Mouse (Mus musculus) spleen, adult 2 months (tissue): ENCODE measurements around the gene Zfp276. TPM values are rescaled to one million over a fixed set of nuclear protein-coding genes. Genes with fewer than 3 reads are reported as not detected.

Source experiments
- DNase-seq, 2 experiments: peaks; one replicate each; pipeline versions ENCODE4 v3.0.0 to v3.0.0-alpha.2; 2012 to 2021; ENCODE audit warnings: low spot score in 2 of 2, low read depth in 1 of 2
- H3K27ac ChIP-seq: fragments of 200-500 bp; 2 replicates; pipeline ENCODE4 v1.5.1; 2012; ENCODE audit warnings: low read length, inconsistent platforms; ENCODE audit not compliant: insufficient read depth
- H3K27me3 ChIP-seq: fragments of 200-500 bp; 2 replicates; pipeline ENCODE4 v1.6.1; 2012; ENCODE audit warnings: mild to moderate bottlenecking, moderate library complexity, low read length, inconsistent platforms; ENCODE audit not compliant: control insufficient read depth, insufficient read depth
- H3K36me3 ChIP-seq: fragments of 200-500 bp; 2 replicates; pipeline ENCODE4 v1.6.1; 2012; ENCODE audit warnings: mild to moderate bottlenecking, low read length, inconsistent platforms; ENCODE audit not compliant: control insufficient read depth, insufficient read depth
- H3K4me1 ChIP-seq: fragments of 200-500 bp; 2 replicates; pipeline ENCODE4 v1.6.1; 2011; ENCODE audit warnings: inconsistent platforms; ENCODE audit not compliant: control insufficient read depth, insufficient read depth, insufficient read length
- H3K4me3 ChIP-seq: fragments of 200-500 bp; 2 replicates; pipeline ENCODE4 v1.5.1; 2011; ENCODE audit warnings: mild to moderate bottlenecking, inconsistent platforms; ENCODE audit not compliant: insufficient read depth, insufficient read length; ENCODE audit errors: extremely low read depth
- CTCF ChIP-seq: fragments of 200-500 bp; IDR thresholded peaks from 2 replicates; pipeline ENCODE4 v1.5.1; 2011; ENCODE audit warnings: mild to moderate bottlenecking, inconsistent platforms; ENCODE audit not compliant: insufficient read depth, insufficient read length, insufficient replicate concordance; ENCODE audit errors: extremely low read depth
- POLR2A ChIP-seq: fragments of 200-500 bp; IDR thresholded peaks from 2 replicates; pipeline ENCODE4 v1.6.1; 2011; ENCODE audit warnings: low read depth, low read length, inconsistent platforms
- whole genome bisulfite sequencing: fragments of 180-500 bp; shearing (Covaris S2); methylation state at CpG from one replicate; pipeline ENCODE4 v1.1.7; 2018; 5-methylcytosine and 5-hydroxymethylcytosine counted together
- polyA plus RNA-seq: library from polyadenylated mRNA; depleted of rRNA; stranded (reverse); fragments of >200 nt; gene quantifications from 2 replicates; pipeline ENCODE4 v1.2.3, GENCODE M21; 2012

Gene Zfp276
- polyA plus RNA-seq, 1 experiment: 32.6 TPM

DNA sequence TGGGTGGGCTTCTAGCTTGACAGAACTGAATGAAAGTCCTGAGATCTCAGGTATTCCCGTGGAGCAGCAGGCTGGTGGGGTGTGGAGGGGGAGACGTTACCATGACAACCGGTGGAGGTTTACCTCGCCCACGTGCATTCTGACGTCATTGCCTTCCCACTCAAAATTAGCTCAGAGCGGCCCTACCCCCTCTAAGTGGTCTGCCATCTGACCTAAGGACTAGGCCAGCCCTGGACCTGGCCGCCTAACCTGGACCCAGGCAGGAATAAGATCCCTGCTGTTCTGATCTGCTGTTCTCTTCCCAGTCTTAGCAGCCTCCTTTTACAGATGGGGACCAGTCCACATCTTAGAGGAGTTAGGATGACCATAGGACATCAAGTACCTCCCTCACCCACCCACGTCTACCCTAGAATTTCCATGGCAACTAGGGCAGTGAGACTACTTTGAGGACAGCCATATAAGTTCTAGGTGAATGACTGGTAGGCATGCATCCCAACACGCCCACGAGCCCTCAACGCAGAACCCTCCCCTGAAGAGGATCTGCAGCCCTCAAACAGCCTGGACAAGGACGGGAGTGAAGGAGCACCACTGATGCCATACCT lies 19.0 kb upstream of the Zfp276 start:
- no peaks in the 10 kb centered on the region for H3K36me3 ChIP-seq
- no peak overlapping the region for H3K27ac ChIP-seq
- DNase-seq: no peak
- peaks cover 7% of the 10 kb centered on the region for H3K4me1 ChIP-seq
- peak overlapping the region; percentile 98; the same call in 1 of the 2 replicates for H3K4me3 ChIP-seq
- TF ChIP-seq POLR2A (no peak), CTCF (no peak)
- no peaks in the 10 kb centered on the region for H3K27me3 ChIP-seq
- WGBS: 39% methylated on average over 13 of the region's 13 CpGs

DNA sequence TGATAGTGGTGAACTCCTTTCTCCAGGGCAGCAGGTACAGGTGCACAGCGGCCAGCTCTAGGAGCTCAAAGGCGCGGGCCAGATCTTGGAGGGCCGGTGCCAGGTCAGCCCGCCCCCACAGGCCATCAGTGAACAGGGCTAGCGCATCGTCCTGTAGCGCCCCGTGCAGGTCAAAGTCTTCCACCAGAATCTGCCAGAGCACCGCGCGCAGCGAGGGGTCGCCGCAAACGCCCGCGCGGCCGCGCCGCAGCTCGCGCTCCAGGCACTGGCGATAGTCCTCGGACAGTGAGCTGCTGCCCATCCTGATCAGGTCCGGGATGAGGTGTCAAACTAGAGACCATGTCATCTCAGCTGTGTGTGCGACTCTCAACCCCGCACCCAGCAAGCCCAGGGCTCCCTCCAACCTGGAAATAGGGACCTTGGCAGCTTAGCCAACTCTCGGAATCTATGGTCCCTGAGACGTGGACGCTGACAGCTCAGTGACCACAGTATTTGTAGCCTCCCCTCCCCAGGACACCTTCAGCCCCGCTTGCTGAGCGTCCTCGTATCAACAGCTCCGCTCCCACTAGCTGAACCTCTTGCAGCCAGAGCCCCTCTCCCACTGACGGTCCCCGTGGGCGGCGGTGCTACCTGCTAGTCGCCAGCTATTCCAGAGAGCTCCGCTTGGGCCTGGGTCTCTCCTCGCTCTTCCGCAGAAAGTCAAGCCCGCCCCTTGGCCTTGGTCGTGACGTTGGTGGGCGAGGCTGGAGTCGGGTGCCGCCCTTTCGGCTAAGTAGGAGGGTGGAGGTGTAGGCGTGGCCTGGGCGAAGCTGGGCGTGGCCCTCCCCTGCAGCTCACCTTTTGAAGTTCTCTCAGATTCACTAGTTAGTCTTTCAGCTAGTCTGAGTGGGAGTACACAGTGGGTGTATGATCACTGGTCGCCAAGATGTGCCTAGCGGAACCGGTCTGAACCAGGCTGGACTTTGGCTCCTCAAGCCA lies 18.2 kb upstream of the Zfp276 start, which contains the start of gene Spata2l:
Spata2l (minus strand) TSS at position 714 of the 978 bp plus-strand sequence.
- TF ChIP-seq CTCF (peak; percentile 9; the same call in 1 of the 2 replicates), POLR2A (peak; percentile 36; the same call in 1 of the 2 replicates)
- WGBS: 2% methylated on average over 57 of the region's 57 CpGs
- peak; percentile 72 to 87 for DNase-seq
- H3K27me3 ChIP-seq: no peaks in the 10 kb centered on the region
- H3K36me3 ChIP-seq: no peaks in the 10 kb centered on the region
- H3K4me3 ChIP-seq: peak within 1 kb of the TSS; percentile 98
- H3K4me1 ChIP-seq: peaks cover 7% of the 10 kb centered on the region
- H3K27ac ChIP-seq: no peak within 1 kb of the TSS

DNA sequence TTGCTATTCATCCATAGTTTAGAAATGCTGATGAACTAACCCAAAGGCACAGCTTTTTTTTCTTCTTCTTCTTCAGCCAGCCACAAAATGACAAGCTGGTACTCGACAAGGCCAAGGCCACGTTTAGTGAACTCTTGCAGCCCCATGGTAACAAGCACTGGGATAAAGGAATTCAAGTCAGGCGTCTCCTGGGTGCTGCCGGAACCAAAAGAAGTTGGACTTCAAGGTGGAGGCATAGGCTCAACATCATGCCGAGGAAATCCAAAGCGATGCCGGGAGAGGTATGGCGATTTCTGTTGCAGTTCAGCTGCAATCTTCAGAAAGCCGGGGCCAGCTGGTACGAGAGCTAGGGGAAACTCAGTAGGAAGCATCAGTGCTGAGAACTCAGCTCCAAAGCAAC lies 14.6 kb upstream of the Zfp276 start:
- peaks cover 7% of the 10 kb centered on the region for H3K4me1 ChIP-seq
- peaks cover 4% of the 10 kb centered on the region; the same call in 1 of the 2 replicates for H3K36me3 ChIP-seq
- no peaks in the 10 kb centered on the region for H3K27me3 ChIP-seq
- WGBS: 93% methylated on average over 10 of the region's 10 CpGs
- TF ChIP-seq CTCF (no peak), POLR2A (no peak)
- H3K4me3 ChIP-seq: no peak overlapping the region
- no peak for DNase-seq
- no peak overlapping the region for H3K27ac ChIP-seq

DNA sequence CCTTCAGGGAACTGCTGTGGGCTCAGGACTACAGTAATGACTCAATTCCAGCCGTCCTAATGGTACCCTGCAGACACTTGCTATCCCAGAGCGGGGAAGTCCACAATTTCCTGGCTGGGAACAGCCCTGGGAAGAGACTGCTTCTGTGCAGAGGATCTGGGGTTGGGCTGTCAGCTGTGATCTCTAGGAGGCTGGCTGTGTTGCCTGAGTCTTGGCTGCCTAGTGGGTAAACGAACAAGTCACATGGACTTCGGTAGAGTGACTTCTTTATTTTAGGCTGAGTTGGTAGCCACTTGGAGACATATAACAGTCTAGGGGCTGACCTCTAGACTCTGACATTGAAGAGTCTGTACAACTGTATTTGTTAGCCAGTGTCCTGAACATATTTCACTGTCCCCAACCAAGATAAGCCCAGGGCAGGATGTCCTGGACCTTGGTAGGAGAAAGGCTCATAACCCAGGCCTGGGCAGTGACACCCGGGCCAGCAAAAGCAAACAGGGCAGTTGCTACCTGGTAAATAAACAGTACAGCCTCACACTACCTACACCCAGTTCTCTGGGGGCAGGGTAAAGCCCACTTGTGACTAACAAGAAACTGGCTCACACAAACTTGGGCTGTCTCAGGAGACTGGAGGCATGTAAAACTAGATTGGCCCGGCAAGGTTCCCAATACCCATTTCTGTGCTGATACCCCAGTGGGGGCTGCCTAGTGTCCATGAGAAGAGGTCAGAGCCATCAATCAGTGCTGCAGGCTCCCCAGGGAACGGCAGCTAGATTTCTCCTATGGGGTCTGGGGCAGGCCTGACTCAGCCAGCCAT lies 11.7 kb upstream of the Zfp276 start:
- 88% methylated on average over 7 of the region's 7 CpGs for WGBS
- no peak overlapping the region for H3K4me3 ChIP-seq
- TF ChIP-seq CTCF: no peak
- TF ChIP-seq POLR2A: no peak
- H3K27me3 ChIP-seq: no peaks in the 10 kb centered on the region
- no peak overlapping the region for H3K27ac ChIP-seq
- no peaks in the 10 kb centered on the region for H3K4me1 ChIP-seq
- peaks cover 15% of the 10 kb centered on the region for H3K36me3 ChIP-seq
- DNase-seq: no peak

DNA sequence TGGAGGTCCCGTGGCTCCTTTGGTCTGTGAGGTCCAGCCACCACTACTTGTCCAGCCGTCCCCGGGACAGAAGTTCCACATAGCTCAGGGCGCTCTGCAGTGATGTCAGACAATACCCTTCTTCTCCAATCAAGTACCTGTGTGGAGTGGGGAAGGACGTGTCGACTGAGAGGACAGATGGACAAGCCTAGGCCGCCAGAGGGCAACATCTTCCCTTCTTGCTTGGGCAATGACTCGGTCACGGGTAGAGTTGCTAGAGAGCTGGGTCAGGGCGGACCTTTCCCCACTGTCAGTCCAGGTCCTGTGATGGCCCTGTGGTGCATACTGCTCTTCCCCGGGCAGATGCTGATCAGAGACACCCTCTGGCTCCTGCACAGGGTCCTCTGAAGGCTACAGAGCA lies 10.9 kb upstream of the Zfp276 start:
- WGBS: 81% methylated on average over 11 of the region's 11 CpGs
- no peak overlapping the region for H3K4me3 ChIP-seq
- no peaks in the 10 kb centered on the region for H3K4me1 ChIP-seq
- DNase-seq: no peak
- H3K27ac ChIP-seq: no peak overlapping the region
- no peaks in the 10 kb centered on the region for H3K27me3 ChIP-seq
- TF ChIP-seq CTCF (no peak), POLR2A (no peak)
- peaks cover 21% of the 10 kb centered on the region for H3K36me3 ChIP-seq

DNA sequence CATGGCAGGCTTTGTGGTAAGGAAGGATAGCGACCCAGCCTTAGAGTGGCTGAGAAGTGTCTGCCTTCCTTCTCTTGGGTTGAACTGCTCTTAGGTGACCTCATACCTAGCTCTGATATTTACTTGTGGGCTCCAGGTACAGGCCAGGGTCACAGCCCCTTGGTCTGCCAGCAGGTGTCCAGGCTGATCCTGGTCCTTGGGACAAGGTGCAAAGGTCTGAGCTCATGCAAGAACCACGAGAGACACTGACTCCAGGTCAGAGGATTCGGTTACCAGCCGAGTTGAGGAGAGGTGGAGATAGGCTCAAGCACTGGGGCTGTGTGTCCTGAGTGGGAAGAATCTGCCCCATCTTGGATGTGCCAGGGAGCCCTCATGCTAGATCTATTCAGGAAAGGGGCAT lies 9.6 kb upstream of the Zfp276 start:
- H3K36me3 ChIP-seq: peaks cover 28% of the 10 kb centered on the region
- H3K27ac ChIP-seq: no peak overlapping the region
- no peak for DNase-seq
- H3K4me1 ChIP-seq: no peaks in the 10 kb centered on the region
- WGBS: 91% methylated on average over 4 of the region's 4 CpGs
- H3K4me3 ChIP-seq: no peak overlapping the region
- TF ChIP-seq POLR2A (no peak), CTCF (no peak)
- H3K27me3 ChIP-seq: no peaks in the 10 kb centered on the region
